Mouse (Mus musculus) left cerebral cortex, adult 18-20 months (tissue): ENCODE results near the gene Tyrp1. TPM values are rescaled to one million over a fixed set of nuclear protein-coding genes. Genes with fewer than 3 reads are reported as not detected.

Experiments
- DNase-seq, 2 experiments: peaks; one replicate each; pipeline ENCODE4 v3.0.0; 2021 to 2022; ENCODE audit warnings: low spot score in 2 of 2, mixed read lengths in 1 of 2
- total RNA-seq, 2 experiments: library from RNA; stranded (reverse); gene quantifications; 2 replicates each; pipeline ENCODE4 v1.2.3; 2021

Gene Tyrp1
- total RNA-seq, 2 experiments from 2014 or later = not detected

GRCm38 (mm10) chr4:80891004-80891403 lies 57.1 kb downstream of the Tyrp1 start:
- DNase-seq = no peak

- no peak for DNase-seq
Observed at GRCm38 (mm10) chr4:80895278-80895894, 61.5 kb downstream of the Tyrp1 start.

Other genes starting within 250 kb of the Tyrp1 start
- gene Lurap1l, start 76.5 kb downstream of the Tyrp1 start, total RNA-seq = 10 to 100 TPM in 1 of 2 experiments, 1 to 10 TPM in 1; 9.8 to 10.4 TPM